21 mouse cellular contexts compared by ENCODE assay signal in genomic region chr12:16583313-16583712, GRCm38 (mm10). TPM values are rescaled to one million over a fixed set of nuclear protein-coding genes. Genes with fewer than 3 reads are reported as not detected.
A peak's percentile ranks its signal among the peaks of the same experiment; 100 is the strongest.
DNase-seq lines count a peak whose midpoint lies in the region; ATAC-seq and TF ChIP-seq lines count a peak whose summit lies in the region.
"Had no signal": no experiment of that assay in that cellular context is flagged by ENCODE, and none has a peak within 500 bp of the region (broad histone marks: within the 10 kb centered on the region; RNA-seq: fewer than 3 reads in every experiment).

No protein-coding gene starts in this region.

- peaks cover 29% of the 10 kb centered on the region; the same call in 1 of the 2 replicates for H3K4me1 ChIP-seq in lung, postnatal 0 days (ENCODE audit: insufficient read depth, low read depth, low read length)
- H3K4me1 ChIP-seq in liver, embryonic 14.5 days (replicated peaks; ENCODE audit: control insufficient read depth in 2 of 2, insufficient read depth in 2 of 2, low read length in 1 of 2): peaks cover 52 to 75% of the 10 kb centered on the region in 2 experiments
- peaks cover 12% of the 10 kb centered on the region; the same call in 1 of the 2 replicates for H3K4me1 ChIP-seq in forebrain, embryonic 14.5 days (ENCODE audit: control insufficient read depth, insufficient read depth, low read length)

- TF ChIP-seq EP300 in lung, postnatal 0 days (IDR thresholded peaks at IDR 0.05): no peak
- TF ChIP-seq EP300 in liver, embryonic 14.5 days (IDR thresholded peaks at IDR 0.05; ENCODE audit: low read depth): no peak

- H3K27ac ChIP-seq in lung, postnatal 0 days (ENCODE audit: low read length): 0 out of 2 replicates have a peak overlapping the region, but pooled peaks have one; percentile 39
- H3K27ac ChIP-seq in liver, embryonic 14.5 days: no peak overlapping the region
- no peak overlapping the region for H3K27ac ChIP-seq in forebrain, embryonic 14.5 days (ENCODE audit: low read depth, low read length)
- H3K27ac ChIP-seq: embryonic facial prominence, embryonic 10.5 days; hindbrain, embryonic 14.5 days; limb, embryonic 10.5 days; liver, embryonic 13.5 days; neural tube, embryonic 15.5 days had no signal

- H3K9me3 ChIP-seq in lung, postnatal 0 days (ENCODE audit: low read length): no peaks in the 10 kb centered on the region
- no peaks in the 10 kb centered on the region for H3K9me3 ChIP-seq in liver, embryonic 14.5 days (ENCODE audit: control insufficient read depth, low read length)
- no peaks in the 10 kb centered on the region for H3K9me3 ChIP-seq in forebrain, embryonic 14.5 days (replicated peaks; ENCODE audit: control insufficient read depth, low read length)
- H3K9me3 ChIP-seq: embryonic facial prominence, embryonic 10.5 days; heart, embryonic 15.5 days; intestine, embryonic 15.5 days; limb, embryonic 10.5 days; liver, embryonic 13.5 days; midbrain, embryonic 10.5 days; neural tube, embryonic 15.5 days had no signal

- TF ChIP-seq CTCF in lung, postnatal 0 days (IDR thresholded peaks at IDR 0.05): no peak
- TF ChIP-seq CTCF in liver, embryonic 14.5 days (IDR thresholded peaks at IDR 0.05; ENCODE audit: low read depth): no peak

- H3K4me3 ChIP-seq in lung, postnatal 0 days (ENCODE audit: low read depth, low read length): no peak overlapping the region
- H3K4me3 ChIP-seq in liver, embryonic 14.5 days (ENCODE audit: insufficient read depth in 1 of 2, low read depth in 2 of 2, low read length in 2 of 2): no peak overlapping the region
- no peak overlapping the region for H3K4me3 ChIP-seq in forebrain, embryonic 14.5 days (ENCODE audit: low read depth, low read length)
- H3K4me3 ChIP-seq: embryonic facial prominence, embryonic 10.5 days; heart, embryonic 15.5 days; intestine, embryonic 15.5 days; limb, embryonic 10.5 days; liver, embryonic 13.5 days; midbrain, embryonic 10.5 days; neural tube, embryonic 15.5 days had no signal

- H3K27me3 ChIP-seq in lung, postnatal 0 days (replicated peaks; ENCODE audit: insufficient read depth, low read length): no peaks in the 10 kb centered on the region
- H3K27me3 ChIP-seq in liver, embryonic 14.5 days (ENCODE audit: control insufficient read depth, insufficient read depth, low read length): no peaks in the 10 kb centered on the region
- no peaks in the 10 kb centered on the region for H3K27me3 ChIP-seq in forebrain, embryonic 14.5 days (replicated peaks; ENCODE audit: control insufficient read depth, insufficient read depth, low read length)
- H3K27me3 ChIP-seq: heart, embryonic 15.5 days; intestine, embryonic 15.5 days; liver, embryonic 13.5 days; neural tube, embryonic 15.5 days had no signal

- no peak for ATAC-seq in lung, postnatal 0 days
- peak; percentile 55 for ATAC-seq in CD4-positive, CD25-positive, alpha-beta regulatory T cell, adult 4 months
- ATAC-seq in liver, embryonic 14.5 days (ENCODE audit: insufficient read depth): no peak
- no peak for ATAC-seq in forebrain, embryonic 14.5 days
- ATAC-seq: forebrain, embryonic 16.5 days had no signal

- H3K4me2 ChIP-seq in lung, postnatal 0 days (replicated peaks; ENCODE audit: low read depth, low read length): no peak overlapping the region
- H3K4me2 ChIP-seq in liver, embryonic 14.5 days (ENCODE audit: low read depth): 0 out of 2 replicates have a peak overlapping the region, but pooled peaks have one; percentile 5
- H3K4me2 ChIP-seq in forebrain, embryonic 14.5 days (ENCODE audit: low read length): no peak overlapping the region
- H3K4me2 ChIP-seq: hindbrain, embryonic 14.5 days; neural tube, embryonic 15.5 days had no signal

- H3K9ac ChIP-seq in lung, postnatal 0 days (replicated peaks; ENCODE audit: low read depth): no peak overlapping the region
- H3K9ac ChIP-seq in liver, embryonic 14.5 days (replicated peaks): no peak overlapping the region
- no peak overlapping the region for H3K9ac ChIP-seq in forebrain, embryonic 14.5 days (ENCODE audit: low read length)
- H3K9ac ChIP-seq: heart, embryonic 15.5 days; hindbrain, embryonic 14.5 days; intestine, embryonic 15.5 days; neural tube, embryonic 15.5 days had no signal

- DNase-seq in lung, postnatal 0 days (ENCODE audit: low spot score): no peak
- DNase-seq in lung, postnatal 36 days: no peak
- DNase-seq in liver, embryonic 14.5 days (ENCODE audit: low read depth in 3 of 3, low spot score in 3 of 3): no peak
- no peak for DNase-seq in kidney, adult 11 months
- no peak for DNase-seq in frontal cortex, postnatal 36 days (ENCODE audit: low spot score in 2 of 2)
- DNase-seq in forebrain, embryonic 14.5 days (ENCODE audit: low spot score): no peak
- DNase-seq: adrenal gland, postnatal 25 days; cerebellum, adult 9-11 months; heart, postnatal 36 days; kidney, adult 9 months; kidney, postnatal 14 days; liver, embryonic 13.5 days had no signal

- WGBS in lung, postnatal 0 days: 89% methylated on average over 3 of the region's 3 CpGs
- WGBS in liver, embryonic 14.5 days (ENCODE audit: insufficient replicate concordance): 57% methylated on average over 3 of the region's 3 CpGs
- 86% methylated on average over 3 of the region's 3 CpGs for WGBS in forebrain, embryonic 14.5 days

- H3K36me3 ChIP-seq in lung, postnatal 0 days (ENCODE audit: insufficient read depth, low read length): peaks cover 3% of the 10 kb centered on the region
- H3K36me3 ChIP-seq in liver, embryonic 14.5 days (replicated peaks; ENCODE audit: control insufficient read depth, insufficient read depth, low read depth): no peaks in the 10 kb centered on the region
- H3K36me3 ChIP-seq in forebrain, embryonic 14.5 days (ENCODE audit: control insufficient read depth, insufficient read depth, low read length): peaks cover 14% of the 10 kb centered on the region

RNA-seq across cellular contexts. Expression of gene Lpin1, which starts 27.5 kb away (rescaled TPM):
- 7.3 and 9.0 TPM in 2 replicates for polyA plus RNA-seq in lung, postnatal 0 days (2015; fragmentation: Nextera tagmentation; extraction: Ambion mirVana)
- 10 to 100 TPM; 20.0 to 31.1 TPM for polyA plus RNA-seq in CD4-positive, CD25-positive, alpha-beta regulatory T cell, adult 4 months (2017; shearing (Covaris generic))
- 5.5 and 5.8 TPM in 2 replicates for polyA plus RNA-seq in liver, embryonic 14.5 days (2012; rRNA removed)
- 4.8 and 6.2 TPM in 2 replicates for polyA plus RNA-seq in liver, embryonic 14.5 days (2014; fragmentation: Nextera tagmentation; extraction: Ambion mirVana)
- 11.6 and 15.1 TPM in 2 replicates for polyA plus RNA-seq in forebrain, embryonic 14.5 days (2014; fragmentation: Nextera tagmentation; extraction: Ambion mirVana)
